Mouse (Mus musculus): Measurements from ENCODE around the gene Cfap54.

Cfap54 gene

GRCm38 (mm10) chr10:93081133-93081779 is at the start of gene Cfap54:
Cfap54 (minus strand) TSS chr10:93081618.
- in situ Hi-C loops (cut with MboI; ENCODE audit: low pct_unique_long_range_greater_than_20kb in 1 of 2, low sequenced_read_pairs in 2 of 2, unreplicated experiment in 1 of 2), result no loop called here

DNA sequence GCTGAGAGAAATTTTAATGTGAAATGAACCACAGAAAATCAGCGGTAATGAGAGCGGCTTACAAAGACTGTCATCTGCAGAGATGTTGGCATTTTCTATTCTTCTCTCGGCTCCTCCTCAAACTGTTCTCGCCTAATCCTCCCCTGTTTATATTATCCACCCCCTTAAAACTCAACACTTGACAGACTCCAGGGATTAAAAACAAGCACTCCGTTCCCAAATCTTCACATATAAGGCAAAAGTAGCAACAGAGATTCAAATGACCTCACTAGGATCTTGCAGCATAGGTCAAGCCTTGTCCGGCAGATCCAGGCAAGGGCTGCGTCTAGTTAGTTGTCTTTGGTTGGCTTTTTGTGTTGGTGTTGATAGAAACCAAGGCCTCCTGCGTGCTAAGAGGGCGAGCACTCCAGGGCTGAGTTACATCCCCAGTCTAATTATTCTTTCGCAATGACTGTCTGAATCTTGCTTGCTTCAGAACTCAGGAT is 49.1 kb upstream of the Cfap54 start:
- in situ Hi-C loops (cut with MboI; ENCODE audit: low pct_unique_long_range_greater_than_20kb in 1 of 2, low sequenced_read_pairs in 2 of 2, unreplicated experiment in 1 of 2), result no loop called here

- in situ Hi-C loops (cut with MboI; ENCODE audit: low pct_unique_long_range_greater_than_20kb in 1 of 2, low sequenced_read_pairs in 2 of 2, unreplicated experiment in 1 of 2), result no loop called here
Measured at GRCm38 (mm10) chr10:93129904-93130455, 48.6 kb upstream of the Cfap54 start.

DNA sequence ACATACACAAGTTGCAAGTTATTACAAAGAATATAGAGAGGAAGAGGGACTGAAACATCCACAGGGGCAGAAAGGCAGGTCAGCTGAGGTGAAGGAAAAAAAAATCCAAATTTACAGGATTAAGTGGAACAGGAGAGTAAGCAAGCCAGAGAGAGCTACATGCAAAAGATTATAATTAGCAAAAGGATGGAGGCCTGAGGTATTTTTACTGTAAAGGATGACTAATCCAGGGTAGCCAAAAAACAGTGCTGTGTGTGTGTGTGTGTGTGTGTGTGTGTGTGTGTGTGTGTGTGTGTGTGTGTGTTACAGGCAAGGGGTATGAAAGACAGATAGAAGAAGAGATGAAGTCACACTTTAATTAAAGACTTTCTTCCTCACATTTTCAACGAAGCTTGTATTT is 47.9 kb upstream of the Cfap54 start:
- in situ Hi-C loops (cut with MboI; ENCODE audit: low pct_unique_long_range_greater_than_20kb in 1 of 2, low sequenced_read_pairs in 2 of 2, unreplicated experiment in 1 of 2), result no loop called here

DNA sequence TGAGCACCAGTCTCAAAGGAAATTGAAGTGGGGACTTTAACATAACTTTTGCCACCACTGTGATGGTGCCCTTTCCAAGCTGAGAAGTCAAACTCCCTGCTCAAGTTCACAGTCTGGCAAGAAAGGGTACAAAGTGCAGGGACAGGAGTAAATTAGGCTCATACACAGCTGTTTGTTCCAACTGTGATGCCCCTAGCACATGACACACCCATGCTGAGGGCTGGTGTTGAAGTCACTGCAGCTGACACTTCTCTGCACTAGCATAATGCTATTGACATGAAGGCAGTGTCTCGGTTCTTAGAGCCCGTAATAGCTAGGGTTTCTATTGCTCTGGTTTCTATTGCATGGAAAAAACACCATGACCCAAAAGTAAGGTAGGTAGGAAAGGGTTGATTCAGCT is 47.1 kb upstream of the Cfap54 start:
- in situ Hi-C loops (cut with MboI; ENCODE audit: low pct_unique_long_range_greater_than_20kb in 1 of 2, low sequenced_read_pairs in 2 of 2, unreplicated experiment in 1 of 2), result no loop called here

GRCm38 (mm10) chr10:93126025-93126424 is 44.6 kb upstream of the Cfap54 start:
- in situ Hi-C loops (cut with MboI; ENCODE audit: low pct_unique_long_range_greater_than_20kb in 1 of 2, low sequenced_read_pairs in 2 of 2, unreplicated experiment in 1 of 2), result no loop called here

DNA sequence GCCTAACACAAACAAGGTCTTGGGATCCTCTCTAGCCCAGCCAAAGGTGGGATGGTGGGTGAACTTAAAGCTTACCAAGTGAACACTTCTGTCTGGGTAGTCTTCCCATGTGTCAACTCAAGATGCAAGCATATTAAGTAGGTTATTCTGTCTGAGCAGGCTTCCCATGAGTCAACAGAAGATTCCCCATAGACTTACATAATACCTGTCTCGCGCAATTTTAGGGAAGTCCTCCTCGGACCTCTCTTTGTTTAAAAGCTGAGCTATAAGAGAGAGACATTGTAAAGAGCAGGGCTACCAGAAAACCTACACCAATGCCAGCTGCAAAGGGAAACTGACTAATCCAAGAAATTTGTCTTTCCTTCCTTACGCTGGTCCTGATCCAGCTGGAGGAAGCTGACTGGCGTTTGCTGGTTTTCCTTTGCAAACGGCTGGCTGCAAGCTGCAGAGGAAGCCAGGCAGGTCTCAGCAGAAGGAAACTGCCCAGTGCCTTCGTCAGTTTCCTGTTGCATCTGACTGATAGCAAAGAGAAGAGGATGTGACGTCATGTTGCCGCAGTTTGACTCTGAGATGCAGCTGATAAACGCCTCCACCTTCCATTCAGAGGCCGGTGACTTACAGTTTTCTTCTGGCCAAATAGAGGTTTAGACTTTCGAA is 42.7 kb upstream of the Cfap54 start:
- in situ Hi-C loops (cut with MboI; ENCODE audit: low pct_unique_long_range_greater_than_20kb in 1 of 2, low sequenced_read_pairs in 2 of 2, unreplicated experiment in 1 of 2), result no loop called here

GRCm38 (mm10) chr10:93123310-93123709 is 41.9 kb upstream of the Cfap54 start:
- in situ Hi-C loops (cut with MboI; ENCODE audit: low pct_unique_long_range_greater_than_20kb in 1 of 2, low sequenced_read_pairs in 2 of 2, unreplicated experiment in 1 of 2), result no loop called here

DNA sequence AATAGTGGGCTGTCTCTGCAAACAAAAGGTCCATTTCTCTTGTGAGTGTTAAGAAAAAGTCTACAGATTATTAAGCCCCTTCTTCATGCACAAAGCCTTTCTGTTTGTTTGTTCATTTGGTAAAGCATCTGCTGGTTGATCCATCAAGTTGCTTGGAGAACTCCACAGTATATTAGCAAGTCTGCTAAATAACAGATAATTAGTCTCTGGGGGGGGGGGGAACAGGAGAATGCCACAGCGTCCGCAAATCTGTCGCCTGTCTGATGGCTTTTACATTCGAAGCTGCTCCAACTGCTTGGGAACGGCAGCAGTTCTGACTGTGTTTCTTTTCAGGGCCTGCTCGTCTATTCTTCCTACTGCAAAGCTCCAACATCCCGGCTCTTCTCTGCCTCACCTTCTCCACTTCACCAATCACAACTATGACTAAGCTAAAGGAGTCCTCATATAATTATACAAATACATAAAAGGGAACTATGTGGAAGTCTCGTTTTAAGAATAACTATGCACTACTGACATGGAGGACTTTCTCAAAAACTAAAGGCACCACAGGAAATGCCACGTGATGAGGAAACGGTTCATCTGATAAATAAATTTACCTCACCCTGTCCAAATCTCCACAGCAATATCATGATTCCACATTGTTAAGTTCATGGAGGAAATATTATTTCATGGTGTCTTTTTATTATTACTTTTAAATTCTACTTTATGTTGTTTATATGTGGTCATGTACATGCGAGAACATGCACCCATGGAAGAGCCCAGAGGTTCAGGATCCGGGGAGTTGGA is 41.2 kb upstream of the Cfap54 start:
- in situ Hi-C loops (cut with MboI; ENCODE audit: low pct_unique_long_range_greater_than_20kb in 1 of 2, low sequenced_read_pairs in 2 of 2, unreplicated experiment in 1 of 2), result no loop called here

GRCm38 (mm10) chr10:93121262-93121860 is 39.9 kb upstream of the Cfap54 start:
- in situ Hi-C loops (cut with MboI; ENCODE audit: low pct_unique_long_range_greater_than_20kb in 1 of 2, low sequenced_read_pairs in 2 of 2, unreplicated experiment in 1 of 2), result no loop called here

DNA sequence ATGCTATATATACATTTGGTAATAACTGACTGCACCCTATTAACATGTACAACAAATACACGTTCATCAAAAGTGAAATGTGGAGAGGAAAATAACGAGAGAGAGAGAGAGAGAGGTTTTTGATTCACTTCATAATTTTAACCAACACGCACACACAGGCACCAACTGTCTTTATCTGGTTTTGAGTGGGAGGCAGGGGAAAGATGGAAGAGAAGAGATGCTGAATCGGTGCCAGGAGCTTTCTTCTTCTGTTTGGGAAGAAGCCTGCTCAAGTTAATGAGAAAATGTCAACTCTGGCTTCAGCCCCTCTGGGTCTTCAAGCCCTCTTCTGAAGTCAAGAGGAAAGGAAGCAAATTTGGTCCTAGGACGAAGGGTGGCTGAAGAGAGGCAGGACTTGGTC is 38.4 kb upstream of the Cfap54 start:
- in situ Hi-C loops (cut with MboI; ENCODE audit: low pct_unique_long_range_greater_than_20kb in 1 of 2, low sequenced_read_pairs in 2 of 2, unreplicated experiment in 1 of 2), result no loop called here

GRCm38 (mm10) chr10:93116636-93117035 is 35.2 kb upstream of the Cfap54 start:
- in situ Hi-C loops (cut with MboI; ENCODE audit: low pct_unique_long_range_greater_than_20kb in 1 of 2, low sequenced_read_pairs in 2 of 2, unreplicated experiment in 1 of 2), result no loop called here

- in situ Hi-C loops (cut with MboI; ENCODE audit: low pct_unique_long_range_greater_than_20kb in 1 of 2, low sequenced_read_pairs in 2 of 2, unreplicated experiment in 1 of 2), result no loop called here
Measured at GRCm38 (mm10) chr10:93115743-93116142, 34.3 kb upstream of the Cfap54 start.

DNA sequence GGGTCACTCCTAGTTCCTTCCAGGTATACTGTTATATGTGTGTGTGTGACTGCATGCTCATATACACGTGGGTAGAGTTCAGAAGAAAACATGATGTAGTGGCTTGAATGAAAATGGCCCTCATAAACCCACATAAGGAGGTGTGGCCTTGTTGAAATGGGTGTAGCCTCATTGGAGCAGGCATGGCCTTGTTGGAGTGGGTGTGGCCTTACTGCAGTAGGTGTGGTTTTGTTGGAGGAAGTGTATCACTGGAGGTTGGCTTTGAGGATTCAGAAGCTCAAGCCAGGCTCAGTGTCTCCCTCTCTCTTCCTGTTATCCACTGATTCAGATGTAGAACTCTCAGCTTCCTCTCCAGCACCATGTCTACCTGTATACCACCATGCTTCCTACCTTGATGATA is 33.4 kb upstream of the Cfap54 start:
- in situ Hi-C loops (cut with MboI; ENCODE audit: low pct_unique_long_range_greater_than_20kb in 1 of 2, low sequenced_read_pairs in 2 of 2, unreplicated experiment in 1 of 2), result no loop called here

- in situ Hi-C loops (cut with MboI; ENCODE audit: low pct_unique_long_range_greater_than_20kb in 1 of 2, low sequenced_read_pairs in 2 of 2, unreplicated experiment in 1 of 2), result no loop called here
Measured at GRCm38 (mm10) chr10:93113968-93114367, 32.5 kb upstream of the Cfap54 start.

- in situ Hi-C loops (cut with MboI; ENCODE audit: low pct_unique_long_range_greater_than_20kb in 1 of 2, low sequenced_read_pairs in 2 of 2, unreplicated experiment in 1 of 2), result no loop called here
Measured at GRCm38 (mm10) chr10:93112021-93112420, 30.6 kb upstream of the Cfap54 start.

- in situ Hi-C loops (cut with MboI; ENCODE audit: low pct_unique_long_range_greater_than_20kb in 1 of 2, low sequenced_read_pairs in 2 of 2, unreplicated experiment in 1 of 2), result no loop called here
Measured at GRCm38 (mm10) chr10:93111412-93111811, 30.0 kb upstream of the Cfap54 start.

- in situ Hi-C loops (cut with MboI; ENCODE audit: low pct_unique_long_range_greater_than_20kb in 1 of 2, low sequenced_read_pairs in 2 of 2, unreplicated experiment in 1 of 2), result no loop called here
Measured at GRCm38 (mm10) chr10:93105358-93105757, 23.9 kb upstream of the Cfap54 start.

GRCm38 (mm10) chr10:93104357-93104756 is 22.9 kb upstream of the Cfap54 start:
- in situ Hi-C loops (cut with MboI; ENCODE audit: low pct_unique_long_range_greater_than_20kb in 1 of 2, low sequenced_read_pairs in 2 of 2, unreplicated experiment in 1 of 2), result no loop called here

Data from mouse embryonic stem cell (cell line).